Mouse (Mus musculus) gastrocnemius, postnatal 25 days (tissue): ENCODE measurements around the gene Gpr171. TPM values are rescaled to one million over a fixed set of nuclear protein-coding genes. Genes with fewer than 3 reads are reported as not detected.
A peak's percentile ranks its signal among the peaks of the same experiment; 100 is the strongest.
"Not testable (repeated sequence)": the region's sequence is repeated elsewhere in the genome, so short reads cannot be mapped to it uniquely, and the experiment has no call there.

Experiments used
- DNase-seq: peaks from one replicate; pipeline ENCODE4 v3.0.0; 2022
- total RNA-seq, 2 experiments: library from RNA; stranded (reverse); gene quantifications; 1 replicate in 1 of 2; 2 replicates in 1 of 2; pipeline ENCODE4 v1.2.3; 2021

Gpr171 gene
- total RNA-seq, 2 experiments from 2014 or later = not detected

DNA sequence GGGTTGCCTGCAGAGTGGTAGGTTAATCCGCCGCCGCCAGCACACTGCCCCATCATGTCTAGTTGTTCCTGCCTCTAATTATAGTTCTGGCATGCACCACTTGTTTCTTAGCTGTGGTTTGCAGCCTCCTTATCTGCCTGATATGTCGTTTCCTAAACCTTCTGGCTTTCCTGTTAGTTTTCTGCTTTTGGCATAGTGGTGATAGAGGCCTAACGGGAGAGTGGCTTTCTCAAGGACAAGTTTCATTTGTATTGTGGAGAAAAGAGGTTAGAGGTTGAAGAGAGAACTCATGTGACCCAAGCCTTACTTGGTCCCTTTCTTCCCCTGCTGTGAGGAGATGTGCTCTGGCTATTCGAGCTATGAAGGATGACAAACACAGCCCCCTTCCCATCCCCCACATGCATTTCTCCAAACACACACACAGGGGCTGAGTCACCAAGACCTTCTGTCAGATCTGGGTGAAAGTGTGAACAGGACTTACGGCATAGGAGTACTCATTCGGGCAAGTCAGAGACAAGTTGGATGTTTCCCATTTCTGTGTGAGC is 12.4 kb upstream of the Gpr171 start:
- DNase-seq = no peak

DNA sequence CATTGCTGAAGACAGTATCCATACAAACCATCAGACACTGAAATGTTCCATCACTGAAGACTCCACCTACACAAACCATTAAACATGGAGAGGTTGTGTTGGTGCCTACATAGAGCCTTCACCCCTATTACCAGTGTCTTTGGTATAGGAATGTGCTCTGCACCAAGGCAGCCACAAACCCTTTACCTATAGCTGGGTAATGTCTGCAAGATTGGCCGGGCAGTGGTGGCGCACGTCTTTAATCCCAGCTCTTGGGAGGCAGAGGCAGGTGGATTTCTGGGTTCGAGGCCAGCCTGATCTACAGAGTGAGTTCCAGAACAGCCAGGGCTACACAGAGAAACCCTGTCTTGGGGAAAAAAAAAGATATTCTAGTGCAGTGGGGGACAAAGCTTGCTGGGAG is 11.7 kb upstream of the Gpr171 start:
- DNase-seq = not testable (repeated sequence)

DNA sequence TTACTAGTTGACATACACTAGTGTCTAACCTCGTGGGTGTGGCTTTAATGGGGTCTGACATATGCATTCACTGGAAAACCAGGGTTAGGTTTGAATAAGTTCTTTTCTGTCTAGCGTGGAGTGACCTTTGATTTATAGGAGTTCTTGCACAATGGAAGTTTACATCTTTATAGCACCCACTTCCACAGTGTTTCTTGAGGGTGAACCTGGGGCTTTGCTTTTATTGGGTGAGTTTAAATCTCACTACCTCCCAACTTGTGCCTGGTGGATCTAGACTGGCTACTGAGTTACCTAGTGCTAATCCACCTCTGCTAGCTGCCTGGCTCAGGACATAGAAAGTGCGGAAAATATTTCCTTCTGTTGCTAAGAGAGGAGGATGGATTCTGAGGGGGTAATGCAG is 10.3 kb upstream of the Gpr171 start:
- DNase-seq = no peak

DNA sequence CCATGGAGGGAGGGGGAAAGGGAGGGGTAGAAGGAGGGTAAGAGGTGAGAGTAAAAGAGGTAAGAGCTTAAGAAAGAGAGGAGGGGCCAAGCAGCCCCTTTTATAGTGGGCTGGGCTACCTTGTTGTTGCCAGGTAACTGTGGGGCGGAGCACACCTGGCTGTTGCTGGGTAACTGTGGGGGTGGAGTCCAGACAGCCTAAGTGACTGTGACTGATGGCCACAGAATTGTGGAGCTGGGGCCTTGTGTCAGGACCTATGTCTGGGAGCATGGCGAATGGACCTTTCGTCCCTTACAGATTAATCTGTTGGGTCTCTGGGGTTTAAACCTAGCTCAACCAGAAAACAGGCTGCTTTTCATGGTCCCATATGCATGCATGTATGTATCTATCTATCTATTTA is 8.2 kb upstream of the Gpr171 start:
- DNase-seq = not testable (repeated sequence)

DNA sequence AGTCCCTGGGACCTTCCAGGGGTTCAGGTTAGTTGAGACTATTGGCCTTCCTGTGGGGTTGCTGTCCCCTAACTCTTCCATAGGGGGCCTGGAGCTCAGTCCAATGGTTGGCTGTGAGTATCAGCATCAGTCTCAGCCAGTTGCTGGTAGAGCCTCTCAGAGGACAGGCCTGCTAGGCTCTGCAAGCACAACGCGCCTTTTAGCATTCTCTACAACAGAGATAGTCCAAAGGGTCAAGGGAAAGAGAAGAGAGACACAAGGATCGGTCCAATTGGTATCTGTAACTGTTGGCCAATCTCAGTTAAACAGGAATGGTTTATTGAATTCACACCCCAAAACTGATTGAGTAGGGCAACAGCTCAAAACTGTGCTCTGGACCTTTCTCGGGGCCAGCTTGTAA is 5.8 kb upstream of the Gpr171 start:
- DNase-seq = no peak

DNA sequence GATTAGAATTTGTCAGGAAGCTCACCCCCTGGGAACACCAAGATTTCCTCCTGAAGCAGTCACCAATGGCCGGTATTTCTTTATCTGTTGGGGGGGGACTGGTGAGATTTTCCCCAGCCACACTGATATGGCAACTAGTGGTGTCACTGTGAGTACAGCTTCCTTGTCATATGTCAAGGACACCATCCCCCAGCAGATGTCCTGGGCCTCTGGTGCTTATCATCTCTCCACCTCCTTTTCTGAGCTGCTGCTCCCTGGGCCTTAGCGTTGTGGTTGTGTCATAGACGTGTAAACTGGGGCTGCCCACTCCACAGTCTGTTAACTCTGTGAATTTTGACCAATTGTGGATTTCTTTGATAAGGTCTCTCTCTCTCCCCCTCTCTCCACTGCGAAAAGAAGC is 2.8 kb upstream of the Gpr171 start:
- no peak for DNase-seq

DNA sequence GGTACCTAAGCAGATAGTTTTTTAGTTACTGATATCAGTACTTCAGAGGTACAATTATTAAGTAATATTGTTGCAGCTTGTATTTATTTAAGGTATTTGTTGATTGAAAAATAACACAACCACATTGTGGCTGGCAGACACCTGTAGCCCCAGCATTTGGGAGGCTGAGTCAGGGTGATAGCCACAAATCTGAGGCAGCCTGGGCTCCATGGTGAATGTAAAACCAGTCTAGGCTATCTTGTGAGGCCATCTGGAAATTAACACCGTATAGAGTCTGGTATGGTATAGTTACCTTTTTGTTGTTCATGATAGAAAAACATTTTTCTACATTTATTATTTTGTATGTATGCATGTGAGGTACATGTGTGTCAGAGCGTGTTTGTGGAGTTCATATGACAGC is 525 bp upstream of the Gpr171 start:
- DNase-seq = no peak

DNA sequence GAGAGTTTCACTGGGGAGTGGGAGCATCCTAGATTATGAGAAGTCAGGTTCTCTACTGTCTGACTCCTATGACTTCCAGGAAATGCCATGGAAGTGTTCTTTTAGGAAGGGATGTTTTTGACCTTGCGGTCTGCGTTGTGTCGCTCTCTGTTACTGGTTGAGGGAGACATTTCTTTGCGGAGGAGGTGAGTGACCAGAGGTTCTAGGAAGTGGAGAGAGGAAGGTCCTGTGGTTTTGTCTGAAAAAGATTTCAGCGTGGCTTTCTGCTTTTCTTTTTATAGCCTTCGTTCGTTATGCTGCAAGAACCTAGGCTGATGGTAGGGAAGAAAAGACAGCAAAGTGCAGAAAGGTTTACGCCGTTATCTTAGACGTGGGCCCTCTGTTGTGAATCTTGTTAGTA is 3.1 kb downstream of the Gpr171 start:
- no peak for DNase-seq

DNA sequence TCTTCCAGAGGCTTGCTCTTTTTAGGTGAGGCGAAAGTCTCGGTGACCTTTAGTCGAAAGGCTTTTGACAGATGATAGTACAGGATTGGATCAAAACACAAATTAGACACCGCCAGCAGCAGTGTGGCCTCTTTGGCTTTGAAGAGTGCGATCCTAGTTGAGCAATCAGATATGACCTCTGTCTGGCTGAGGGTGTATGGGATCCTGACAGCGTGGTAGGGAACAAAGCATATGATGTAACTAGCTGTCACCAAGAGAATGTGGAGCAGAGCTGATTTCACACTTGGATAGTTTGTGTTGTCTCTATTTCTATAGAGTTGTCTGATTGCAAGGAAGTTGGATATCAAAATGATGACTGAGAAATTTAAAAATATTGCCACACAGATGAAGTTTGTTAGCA is 4.2 kb downstream of the Gpr171 start:
- DNase-seq = no peak

DNA sequence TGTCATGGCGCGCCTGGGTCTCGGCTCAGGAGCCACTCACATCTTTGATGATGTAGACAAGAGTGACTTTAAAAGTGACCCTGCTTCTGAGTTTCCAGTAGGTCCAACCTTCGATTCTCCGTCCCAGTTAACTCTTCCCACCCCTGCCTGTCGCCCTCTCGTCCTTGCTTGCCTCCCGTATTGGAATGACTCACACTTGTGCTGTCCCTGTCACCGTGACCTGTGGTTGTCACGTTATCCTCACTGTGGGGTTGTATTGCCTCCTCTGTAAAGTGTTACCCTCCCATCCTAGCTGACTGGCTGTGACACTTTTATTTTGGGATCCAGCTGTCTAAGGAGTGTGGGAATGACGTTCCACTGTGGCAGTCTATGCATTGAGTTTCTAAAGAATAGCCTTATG is 8.9 kb downstream of the Gpr171 start:
- no peak for DNase-seq

DNA sequence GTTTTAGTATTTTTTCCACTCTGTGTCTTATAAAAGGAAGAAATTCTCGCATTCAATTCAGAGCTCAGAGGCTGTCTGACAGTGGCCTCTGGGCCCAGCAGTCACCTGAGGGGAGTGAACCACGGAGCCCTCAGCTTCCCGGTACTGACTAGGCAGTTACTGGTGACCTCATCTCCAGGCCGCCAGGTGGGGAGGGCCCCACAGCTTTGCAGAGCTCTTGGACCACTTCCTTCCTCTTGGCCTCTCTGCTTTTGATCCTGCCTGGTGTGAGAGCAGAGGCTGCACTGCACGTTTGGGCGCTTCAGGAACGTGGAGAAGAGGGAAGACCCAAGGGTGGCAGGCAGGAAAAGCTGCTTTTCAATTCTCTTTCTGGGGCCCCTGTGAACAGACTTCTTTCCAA is 20.7 kb downstream of the Gpr171 start:
- no peak for DNase-seq

DNA sequence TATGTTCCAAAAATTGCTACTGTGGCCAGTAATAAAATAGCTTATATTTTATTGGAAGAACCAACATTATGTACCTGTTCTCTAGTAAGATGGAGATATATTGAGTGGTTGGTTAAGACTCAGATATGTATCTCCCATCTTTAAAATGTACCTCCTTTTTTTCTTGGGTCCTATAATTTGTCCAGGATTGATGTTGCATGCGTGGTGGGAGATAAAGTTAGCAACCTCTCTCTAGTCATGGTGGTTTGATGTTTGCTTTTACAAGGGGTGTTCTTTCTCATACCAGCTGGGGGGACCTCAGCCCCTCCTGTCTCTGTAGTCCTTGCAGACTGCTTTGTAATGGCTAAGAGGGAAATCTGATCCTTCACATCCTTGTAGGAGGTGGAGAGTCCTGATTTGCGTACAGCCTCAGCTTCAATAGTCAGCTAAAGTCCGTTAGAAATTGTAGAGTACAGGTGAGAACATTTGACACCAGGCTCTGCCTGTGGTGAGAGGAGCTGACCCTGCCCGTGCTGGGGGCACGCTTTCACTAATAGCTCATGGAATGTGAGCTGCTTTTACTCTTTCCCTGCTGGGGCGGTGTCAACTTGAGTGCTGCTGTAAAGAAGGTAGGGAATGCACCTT is 21.2 kb downstream of the Gpr171 start:
- no peak for DNase-seq

DNA sequence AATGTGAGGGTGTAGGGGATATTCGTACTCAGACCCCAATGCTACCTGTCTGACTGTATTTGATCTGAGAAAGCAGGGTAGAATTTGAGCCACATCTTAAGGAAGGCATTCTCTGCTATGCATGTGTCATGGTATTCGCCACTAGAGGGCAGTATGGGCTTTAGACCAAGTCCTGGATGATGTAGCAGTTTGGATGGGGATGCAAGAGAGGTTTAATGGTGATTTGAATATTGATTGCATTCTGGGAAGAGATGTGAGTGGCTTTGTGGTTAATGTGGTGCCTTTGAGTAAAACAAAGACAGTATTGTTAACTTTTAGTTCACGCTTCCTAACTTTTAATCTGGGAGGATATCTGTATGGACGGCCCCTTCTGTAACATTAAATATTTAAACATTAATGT is 22.3 kb downstream of the Gpr171 start:
- DNase-seq = no peak

DNA sequence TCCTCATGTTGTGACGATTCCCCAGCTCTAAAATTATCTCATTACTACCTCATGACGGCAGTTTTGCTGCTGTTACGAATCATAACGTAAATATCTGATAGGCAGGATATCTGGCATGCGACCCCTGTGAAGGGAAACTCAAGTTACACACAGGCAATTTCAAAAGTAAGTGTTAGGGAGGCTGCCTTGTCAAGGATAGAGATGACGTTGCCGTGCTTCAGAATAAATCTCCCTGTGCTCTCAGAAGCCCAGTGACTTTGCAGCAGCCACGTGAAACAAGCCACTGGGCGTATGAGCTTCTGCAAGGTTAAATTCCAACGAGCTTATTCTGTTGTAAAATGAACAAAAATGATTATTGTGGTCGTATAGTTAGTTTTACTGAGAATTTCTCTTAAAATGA is 23.0 kb downstream of the Gpr171 start:
- no peak for DNase-seq

DNA sequence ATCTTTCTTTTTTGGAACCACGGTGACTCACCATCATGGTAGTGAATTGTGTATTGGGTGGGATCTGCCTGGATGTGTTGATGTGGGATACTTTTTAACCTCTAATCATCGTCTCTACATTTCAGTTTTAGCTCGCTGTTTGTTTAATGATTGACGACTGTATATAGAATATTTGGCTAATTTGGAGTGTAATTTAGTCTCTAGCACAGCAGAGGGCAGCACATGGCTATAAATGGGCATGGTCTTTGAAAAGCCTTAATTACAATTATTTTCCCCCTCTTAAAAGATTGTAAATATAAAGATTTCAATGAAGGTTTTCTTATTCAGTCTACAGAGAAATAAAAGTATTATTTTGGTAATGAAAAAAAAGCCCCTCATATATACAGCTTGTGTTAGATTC is 24.3 kb downstream of the Gpr171 start:
- no peak for DNase-seq

DNA sequence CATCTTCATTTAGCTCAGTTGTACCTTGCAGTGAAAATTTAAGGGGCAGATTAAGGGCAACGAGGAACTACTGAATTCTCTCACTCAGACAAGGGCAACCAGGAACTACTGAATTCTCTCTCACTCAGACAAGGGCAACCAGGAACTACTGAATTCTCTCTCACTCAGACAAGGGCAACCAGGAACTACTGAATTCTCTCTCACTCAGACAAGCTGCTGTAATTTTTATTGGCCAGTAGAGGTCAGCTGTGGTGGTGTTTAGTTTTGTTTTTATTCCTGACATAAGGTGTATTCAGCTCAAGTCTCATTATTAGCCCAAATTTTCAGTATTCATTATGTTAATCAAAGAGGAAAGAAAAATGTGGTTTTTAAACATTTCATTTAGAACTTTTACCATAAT is 32.5 kb downstream of the Gpr171 start:
- not testable (repeated sequence) for DNase-seq

DNA sequence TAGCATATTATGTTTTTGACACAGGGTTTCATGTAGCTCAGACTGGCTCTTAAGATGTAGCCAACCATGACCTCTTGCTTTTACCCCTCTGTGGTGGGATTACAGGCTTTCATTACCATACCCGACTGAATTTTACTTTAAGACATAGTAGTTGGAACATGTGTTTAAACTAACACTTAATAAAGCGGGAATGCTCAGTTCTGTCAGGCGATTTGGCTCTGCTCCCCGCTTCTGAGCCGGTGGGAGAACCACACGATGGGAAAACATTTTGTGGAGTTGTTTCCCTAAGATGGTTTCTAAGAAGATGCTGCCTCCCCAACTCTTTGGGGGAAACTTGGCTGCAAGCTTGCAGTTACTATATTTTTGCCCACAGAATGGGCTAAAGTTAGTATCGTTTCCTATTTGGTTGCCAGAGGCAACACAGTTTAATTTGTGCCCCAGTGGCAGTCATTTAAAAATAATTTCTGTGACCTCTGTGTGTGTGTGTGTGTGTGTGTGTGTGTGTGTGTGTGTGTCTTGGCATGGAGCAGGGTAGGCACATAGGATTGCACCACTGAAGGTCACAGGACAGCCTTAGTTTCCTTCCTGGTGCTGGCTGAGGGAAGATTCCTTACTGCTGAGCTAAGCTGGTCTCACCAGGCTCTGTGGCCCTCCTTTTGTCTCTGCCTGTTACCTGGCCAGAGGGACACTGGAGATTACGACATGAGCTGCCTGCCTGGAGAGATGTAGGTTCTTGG is 34.9 kb downstream of the Gpr171 start:
- no peak for DNase-seq

DNA sequence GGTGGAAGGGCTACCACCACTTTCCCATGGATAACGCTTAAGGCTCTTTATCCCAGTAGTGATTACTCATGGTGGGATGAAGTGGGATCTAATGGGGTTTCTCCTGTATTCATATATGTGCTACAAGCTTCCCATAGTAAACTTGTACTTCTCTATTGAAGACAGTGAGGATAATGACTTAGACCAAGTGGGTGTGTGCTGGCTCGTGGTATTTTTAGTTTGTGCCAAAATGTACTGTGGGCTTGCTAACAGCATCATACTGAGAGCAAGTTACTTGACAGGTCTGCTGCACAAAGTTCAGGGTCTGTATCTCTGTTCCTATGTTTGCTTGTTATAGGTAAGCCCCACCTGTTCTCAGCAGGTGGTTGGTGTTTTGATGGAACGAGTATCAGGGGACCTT is 35.7 kb downstream of the Gpr171 start:
- no peak for DNase-seq

DNA sequence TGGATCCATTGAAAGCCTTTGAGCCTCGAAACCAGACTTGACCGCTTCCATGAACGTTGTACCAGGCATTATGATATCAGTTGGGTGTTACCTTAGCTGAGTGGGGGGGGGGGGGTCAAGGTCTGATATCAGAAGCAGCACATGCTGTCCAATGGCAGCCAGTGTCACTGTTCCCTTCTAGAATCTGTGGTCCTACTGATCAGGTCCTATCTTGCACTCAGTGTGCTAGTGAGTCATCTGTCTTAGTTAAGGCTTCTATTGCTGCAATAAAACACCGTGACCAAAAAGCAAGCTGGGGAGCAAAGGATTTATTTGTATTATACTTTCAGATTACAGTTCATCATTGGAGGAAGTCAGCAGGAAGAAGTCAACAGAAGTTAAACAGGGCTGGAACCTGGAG is 38.2 kb downstream of the Gpr171 start:
- no peak for DNase-seq

DNA sequence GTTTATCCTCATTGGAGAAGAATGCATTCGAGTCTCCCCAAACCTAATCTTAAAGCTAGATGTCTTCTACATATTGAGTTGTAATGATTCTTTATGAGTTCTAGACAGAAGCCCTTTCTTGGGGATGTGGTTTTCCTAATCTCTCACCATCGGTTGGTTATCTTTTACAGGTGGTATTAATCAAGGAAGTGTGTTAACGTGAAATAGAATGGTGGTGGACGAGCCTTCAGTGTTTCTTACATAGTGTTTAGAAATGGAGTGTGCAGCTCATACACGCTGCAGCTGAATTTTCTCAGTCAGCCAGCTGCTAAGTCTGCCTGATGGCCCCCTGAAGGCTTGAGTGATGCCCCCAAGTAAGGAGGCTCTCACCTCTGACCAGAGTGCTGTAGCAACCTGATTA is 39.5 kb downstream of the Gpr171 start:
- no peak for DNase-seq

DNA sequence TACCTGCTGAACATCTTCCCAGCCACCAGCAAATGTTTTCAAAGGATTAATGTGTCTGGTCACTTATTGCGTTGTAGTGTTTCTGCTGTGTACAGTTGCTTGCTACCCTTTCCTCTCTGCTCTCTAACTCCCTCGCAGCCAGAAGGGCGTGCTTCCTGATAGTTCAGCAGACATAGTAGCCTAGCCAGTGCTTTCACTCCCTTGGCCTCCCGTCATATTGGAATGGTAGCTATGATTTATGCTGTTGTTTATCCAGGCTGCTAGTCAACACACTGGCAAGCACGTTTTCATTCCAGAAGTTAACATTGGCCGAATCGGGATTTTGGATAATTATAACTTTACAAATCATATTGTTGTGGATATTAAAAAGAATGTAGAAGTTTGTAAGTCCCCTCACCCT is 41.5 kb downstream of the Gpr171 start:
- no peak for DNase-seq

DNA sequence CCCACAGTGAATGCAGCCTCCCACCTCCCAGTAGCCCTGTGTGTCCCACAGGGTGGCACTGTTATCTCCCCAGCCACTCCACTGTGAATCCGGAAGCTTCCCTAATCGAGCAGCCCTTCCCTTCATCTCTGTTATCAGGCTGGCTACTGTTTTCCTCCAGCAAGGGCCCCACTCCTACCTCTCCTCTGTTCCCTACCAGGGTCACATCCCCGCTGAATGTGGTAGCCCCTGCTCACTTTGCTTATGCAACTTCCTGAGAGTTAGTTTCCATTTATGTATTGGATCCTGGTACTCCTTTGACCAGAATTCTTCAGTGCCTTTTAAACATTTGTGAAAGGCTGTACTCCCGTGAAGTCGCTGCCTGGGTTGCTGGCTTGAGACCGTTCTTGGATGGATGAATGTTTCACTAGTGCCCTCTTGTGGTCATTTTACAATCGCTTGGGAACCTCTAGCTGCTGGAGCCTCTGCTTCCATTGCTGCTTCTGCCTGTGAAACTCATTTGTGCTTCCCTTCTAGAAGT is 42.5 kb downstream of the Gpr171 start:
- peak; percentile 12 for DNase-seq

DNA sequence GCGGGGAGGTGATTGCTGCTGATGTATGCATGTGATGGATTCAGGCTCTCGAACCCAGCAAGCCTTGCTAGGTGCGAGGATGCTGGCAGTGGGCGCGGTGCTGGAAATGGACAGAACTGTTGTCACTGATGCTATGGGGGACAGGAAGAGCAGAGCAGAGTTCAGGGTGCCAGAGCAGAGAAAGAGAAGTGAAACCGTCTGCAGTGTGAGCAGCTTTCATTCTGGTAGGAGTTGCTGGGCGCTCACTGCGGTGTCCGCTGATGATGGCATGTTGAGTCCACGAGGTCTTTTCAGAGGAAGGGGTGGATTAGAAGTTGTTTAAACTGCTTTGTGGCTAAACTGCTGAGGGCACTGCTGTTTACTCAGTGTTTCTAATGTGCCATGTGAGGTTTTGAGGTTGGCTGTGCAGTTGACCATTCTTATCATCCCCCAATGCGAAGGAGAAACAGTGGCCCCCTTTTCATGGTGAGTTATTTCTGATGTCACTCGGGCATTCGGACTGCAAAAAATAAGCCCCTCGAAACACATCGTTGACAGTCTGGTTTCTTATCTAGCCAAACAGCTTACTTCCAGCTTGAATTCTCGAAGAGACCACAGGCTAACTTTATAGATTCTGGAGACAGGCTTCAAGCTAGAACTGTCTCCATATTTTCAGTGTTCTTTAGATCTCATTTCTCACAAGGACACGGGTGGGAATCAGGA is 46.6 kb downstream of the Gpr171 start:
- no peak for DNase-seq
